Mouse (Mus musculus): ENCODE results near the gene Glb1l.

The Glb1l gene

GRCm38 (mm10) chr1:75191622-75192402, 18.8 kb downstream of the Glb1l start, which contains the start of the genes Ankzf1 and Atg9a:
TSS of gene Ankzf1 (plus strand) at chr1:75192151.
TSS of gene Atg9a (minus strand) at chr1:75192196.
- DNase-seq: peak; percentile 98

GRCm38 (mm10) chr1:75191258-75191621, 19.4 kb downstream of the Glb1l start:
- DNase-seq: no peak

DNA sequence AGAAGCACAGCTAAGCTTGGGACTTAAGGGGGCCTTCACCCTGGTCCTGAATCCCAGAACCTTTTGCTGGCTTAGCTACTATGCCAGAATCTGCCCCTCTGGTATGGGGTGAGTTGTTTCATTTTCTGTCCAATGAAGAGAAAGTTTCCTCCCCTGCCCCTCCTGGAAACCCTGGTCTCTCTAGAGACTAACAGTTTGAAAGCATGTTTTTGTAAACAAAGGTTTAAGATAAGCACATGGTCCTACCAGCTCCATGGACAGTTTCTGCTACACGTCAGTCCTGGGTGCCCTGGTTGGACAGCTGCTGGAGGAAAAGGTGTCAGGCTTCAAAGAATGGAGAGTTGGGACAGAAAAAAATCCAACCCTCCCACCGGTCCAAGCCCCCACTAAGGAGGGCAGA, 20.0 kb downstream of the Glb1l start:
- no peak for DNase-seq

GRCm38 (mm10) chr1:75187914-75188483, 22.6 kb downstream of the Glb1l start:
- DNase-seq: no peak

DNA sequence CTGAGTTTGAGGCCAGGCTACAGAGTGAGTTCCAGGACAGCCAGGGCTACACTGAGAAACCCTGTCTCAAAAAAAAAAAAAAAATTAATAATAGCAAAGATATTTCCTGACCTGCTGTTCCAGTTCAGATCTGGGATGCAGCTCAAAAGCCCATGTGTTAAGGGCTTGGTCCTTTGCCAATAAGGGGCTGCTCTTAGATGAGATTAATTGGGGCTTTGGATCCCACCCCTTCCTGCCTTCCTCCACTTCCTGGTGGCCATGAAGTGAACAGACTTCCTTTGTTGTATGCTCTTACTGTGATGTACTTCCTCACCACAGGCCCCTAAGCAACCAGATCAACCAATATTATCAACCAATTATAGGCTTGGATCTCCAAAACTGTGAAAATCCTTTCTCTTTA, 23.5 kb downstream of the Glb1l start:
- DNase-seq: no peak

GRCm38 (mm10) chr1:75185495-75185894, 25.1 kb downstream of the Glb1l start:
- DNase-seq: no peak

DNA sequence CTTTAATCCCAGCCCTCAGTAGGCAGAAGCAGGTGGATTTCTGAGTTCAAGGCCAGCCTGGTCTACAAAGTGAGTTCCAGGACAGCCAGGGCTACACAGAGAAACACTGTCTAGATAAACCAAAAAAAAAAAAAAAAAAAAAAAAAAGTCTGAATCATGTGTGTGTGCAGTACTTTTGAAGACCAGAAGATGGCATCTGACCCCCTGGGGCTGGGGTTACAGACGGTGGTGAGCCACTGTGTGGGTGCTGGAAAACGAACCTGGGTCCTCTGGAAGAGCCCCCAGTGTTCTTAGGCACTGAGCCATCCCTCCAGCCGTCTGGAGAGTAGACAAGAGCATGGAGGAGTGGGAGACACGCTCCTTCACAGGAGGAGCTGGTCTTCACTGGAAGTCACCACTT, 28.5 kb downstream of the Glb1l start:
- no peak for DNase-seq

GRCm38 (mm10) chr1:75181377-75181870, 29.2 kb downstream of the Glb1l start:
- no peak for DNase-seq

DNA sequence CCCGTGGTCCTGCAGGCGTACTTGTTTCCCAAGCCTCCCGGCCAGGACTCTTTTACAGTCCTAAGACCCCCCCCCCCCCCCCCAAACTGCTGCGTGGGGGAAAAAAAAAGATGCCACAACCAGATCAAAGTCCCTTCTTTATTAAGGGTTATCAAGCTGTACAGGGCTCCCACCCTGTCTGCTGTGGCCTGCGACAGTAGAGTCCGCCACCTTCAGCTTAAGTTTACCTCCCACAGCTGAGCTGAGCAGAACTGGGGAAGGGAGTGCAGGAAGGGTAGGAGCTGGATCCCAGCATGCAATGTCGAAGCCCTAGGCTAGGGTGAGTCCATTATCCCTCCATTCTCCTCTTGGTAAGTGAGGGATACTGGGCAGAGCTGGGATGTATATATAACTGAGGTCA, 29.9 kb downstream of the Glb1l start:
- DNase-seq: no peak

GRCm38 (mm10) chr1:75180105-75180590, 30.5 kb downstream of the Glb1l start, which contains the start of gene Abcb6:
TSS of gene Abcb6 (minus strand) at chr1:75180392.
- peak; percentile 95 for DNase-seq

DNA sequence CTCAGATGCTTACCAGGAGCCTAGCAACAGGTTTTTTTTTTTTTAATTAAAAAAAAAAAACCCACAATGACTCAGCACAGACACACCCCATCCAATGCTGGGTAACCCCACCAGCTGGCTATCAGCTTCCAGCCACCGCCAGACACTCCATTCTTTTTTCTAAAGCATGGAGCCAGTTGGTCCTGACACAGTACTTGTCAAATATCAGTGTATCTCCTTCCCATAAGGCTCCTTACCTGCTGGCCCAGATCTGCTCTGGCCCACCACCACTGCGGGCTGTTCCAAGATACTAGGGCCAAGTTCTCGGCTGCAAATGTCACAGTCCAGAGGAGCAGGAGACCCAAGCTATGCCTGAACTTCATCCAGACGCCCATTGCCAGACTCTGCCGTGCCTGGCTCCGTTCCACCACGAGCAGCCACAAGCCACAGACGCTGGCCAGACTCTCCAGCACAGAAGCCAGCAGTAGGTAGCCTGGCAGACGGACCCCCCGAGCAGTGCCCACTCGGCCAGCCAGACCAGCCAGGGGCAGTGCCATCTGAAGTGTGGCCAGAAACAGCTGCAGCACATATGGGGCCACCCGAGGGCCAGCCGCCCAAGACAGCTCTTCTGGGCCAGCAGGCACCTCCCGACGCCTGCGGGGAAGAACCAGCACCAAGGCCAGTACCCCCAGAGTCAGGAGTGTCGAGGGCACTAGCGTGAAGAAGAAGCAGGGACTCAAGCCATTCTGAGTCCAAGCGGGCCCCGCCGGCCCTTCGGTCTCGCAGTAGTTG, 31.1 kb downstream of the Glb1l start:
- peak; percentile 25 for DNase-seq

GRCm38 (mm10) chr1:75168472-75169464, 41.8 kb downstream of the Glb1l start, which contains the start of gene Zfand2b:
TSS of gene Zfand2b (plus strand) at chr1:75168646.
- DNase-seq: peak; percentile 97

DNA sequence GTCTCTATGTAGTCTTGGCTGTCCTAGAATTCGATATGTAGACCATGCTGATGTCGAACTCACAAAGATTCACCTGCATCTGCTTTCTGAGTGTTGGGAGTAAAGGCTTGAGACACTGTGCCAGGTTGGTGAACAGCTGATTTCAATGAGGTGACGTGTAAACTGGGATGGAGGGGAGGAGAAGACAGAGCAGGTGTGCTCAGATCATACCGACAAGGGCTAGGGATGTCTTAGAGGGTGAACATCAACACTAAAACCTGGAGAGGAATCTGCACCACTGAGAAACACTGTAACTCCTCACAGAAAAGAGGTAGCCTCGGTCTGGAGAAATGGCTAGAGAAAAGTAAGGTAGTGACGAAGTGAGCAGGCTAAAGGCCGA, 42.5 kb downstream of the Glb1l start:
- DNase-seq: no peak

DNA sequence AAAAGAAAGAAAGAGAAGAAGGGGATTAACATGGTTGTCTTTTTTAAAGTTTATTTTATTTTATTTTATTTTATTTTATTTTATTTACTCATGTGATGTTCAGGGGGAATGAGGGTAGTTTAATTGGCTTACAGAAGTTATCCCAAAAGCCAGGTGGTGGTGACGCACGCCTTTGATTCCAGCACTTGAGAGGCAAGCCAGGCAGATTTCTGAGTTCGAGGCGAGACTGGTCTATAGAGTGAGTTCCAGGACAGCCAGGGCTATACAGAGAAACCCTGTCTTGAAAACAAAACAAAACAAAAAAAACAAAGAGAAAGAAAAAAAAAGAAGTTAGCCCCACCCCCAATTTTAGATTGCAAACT, 50.4 kb downstream of the Glb1l start:
- no peak for DNase-seq

DNA sequence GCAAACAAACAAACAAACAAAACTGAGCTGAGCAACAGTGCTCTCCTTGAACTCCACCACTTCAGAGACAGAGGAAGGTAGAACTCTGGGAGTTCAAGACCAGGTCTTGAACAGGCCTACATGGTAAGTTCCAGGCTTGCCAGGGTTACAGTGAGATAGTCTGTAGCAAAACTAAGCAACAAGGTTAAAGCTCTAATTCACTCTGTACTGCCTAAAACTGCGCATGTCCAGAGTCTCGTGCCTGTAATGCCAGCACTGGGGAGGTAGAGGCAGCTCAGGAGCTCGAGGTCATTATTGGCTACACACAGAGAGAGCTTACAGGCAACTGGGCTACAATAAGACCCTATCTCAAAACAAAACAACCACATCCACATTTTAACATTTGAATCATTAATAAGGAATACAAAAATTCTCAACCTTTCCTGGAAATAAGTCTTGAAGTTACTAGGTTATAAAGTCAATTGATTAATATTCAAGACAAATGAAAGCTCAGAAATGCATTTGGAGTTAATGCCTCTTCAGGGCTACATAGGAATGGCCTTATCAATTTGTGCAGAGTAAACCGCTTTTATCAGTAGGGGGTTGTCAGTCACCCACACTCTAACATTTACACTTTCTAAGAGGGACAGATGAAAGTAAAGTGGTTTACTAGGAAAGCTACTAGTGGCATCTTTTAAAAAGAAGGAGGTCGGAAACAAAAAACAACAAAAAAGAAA, 50.9 kb downstream of the Glb1l start:
- DNase-seq: no peak

DNA sequence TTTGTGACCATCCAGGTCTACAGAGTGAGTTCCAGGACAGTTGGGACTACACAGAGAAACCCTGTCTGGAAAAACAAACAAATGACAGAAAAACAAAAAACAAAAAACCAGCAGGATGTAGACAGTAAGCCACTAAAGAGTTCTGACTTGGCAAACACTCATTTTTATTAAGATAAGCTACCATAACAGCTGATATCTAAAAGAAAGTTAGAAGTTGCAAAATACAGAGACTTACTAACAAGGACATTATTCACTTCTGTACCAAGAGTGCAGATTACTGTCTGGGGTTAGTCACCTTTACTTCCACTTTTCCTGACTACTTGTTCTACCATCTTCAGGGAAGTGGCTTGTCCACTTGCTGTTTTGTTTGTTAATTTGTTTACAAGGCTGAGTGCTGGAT, 51.6 kb downstream of the Glb1l start:
- no peak for DNase-seq

DNA sequence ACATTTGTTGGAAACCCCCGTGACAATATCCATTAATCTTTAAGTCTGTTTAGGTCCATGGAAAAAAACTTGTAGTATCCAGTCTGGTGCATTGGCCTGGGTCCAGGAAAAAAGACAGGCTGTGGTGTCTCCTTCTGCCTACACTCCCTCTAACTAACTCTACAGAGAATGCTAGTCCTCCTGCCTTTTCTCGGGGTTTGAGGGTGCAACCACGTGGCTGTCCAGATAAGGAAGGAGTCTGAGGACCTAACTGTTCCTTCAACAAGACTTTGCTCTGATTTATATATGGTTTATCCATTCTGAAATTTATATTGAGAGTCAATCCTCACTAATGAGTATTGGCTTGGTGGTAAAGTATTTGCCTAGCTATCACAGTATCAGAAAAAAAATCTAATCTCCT, 54.8 kb downstream of the Glb1l start:
- no peak for DNase-seq

DNA sequence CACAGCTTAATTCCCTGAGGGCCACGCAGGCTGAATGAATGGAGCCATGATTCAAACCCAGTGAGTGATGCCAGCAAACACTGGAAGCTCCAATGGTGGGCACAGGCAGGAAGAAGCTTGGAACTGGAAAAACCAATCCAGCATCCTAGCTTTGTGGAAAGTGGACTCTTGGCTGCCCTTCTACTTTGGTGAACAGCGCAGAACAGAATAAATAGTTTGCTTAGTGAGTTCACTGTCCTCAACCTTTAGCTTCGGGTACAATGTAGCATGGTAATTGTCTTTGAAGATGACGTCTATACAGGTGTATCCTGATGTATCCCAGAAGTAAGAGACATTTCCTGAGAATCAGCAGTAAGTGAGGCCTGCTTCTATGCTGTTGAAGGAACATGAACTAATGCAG, 61.9 kb downstream of the Glb1l start:
- no peak for DNase-seq
